ENCODE assay signal across 9 mouse cellular contexts in the genomic region with DNA sequence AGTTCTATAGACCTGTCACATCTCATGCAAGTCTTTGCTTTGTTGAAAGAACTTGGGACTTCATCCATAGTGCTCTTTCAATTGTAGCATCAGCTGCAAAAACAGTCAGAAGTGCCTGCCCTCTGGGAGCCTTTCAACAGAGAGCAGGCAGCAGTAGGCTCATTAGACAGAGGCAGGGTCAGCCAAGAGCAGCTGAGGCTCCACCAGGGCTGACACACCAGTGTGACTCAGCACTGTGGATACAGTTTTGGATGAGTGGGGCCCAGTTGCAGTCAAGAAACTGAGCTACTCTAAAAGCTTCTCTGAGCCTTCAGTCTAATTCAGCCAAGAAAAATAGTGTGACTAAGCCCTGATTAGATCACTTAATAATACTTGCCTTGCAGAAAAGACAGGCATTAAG.
DNase-seq lines count a peak whose midpoint lies in the region; ATAC-seq and TF ChIP-seq lines count a peak whose summit lies in the region.
"Had no signal": no experiment of that assay in that cellular context is flagged by ENCODE, and none has a peak within 500 bp of the region (broad histone marks: within the 10 kb centered on the region; RNA-seq: fewer than 3 reads in every experiment).

No protein-coding gene starts in this region.

- H3K4me1 ChIP-seq in forebrain, embryonic 16.5 days (replicated peaks; ENCODE audit: control insufficient read depth, insufficient read depth, low read length), result no peaks in the 10 kb centered on the region
- no peaks in the 10 kb centered on the region; the same call in 1 of the 2 replicates for H3K4me1 ChIP-seq in forebrain, embryonic 12.5 days
- no peaks in the 10 kb centered on the region for H3K4me1 ChIP-seq in midbrain, embryonic 12.5 days
- no peaks in the 10 kb centered on the region for H3K4me1 ChIP-seq in intestine, embryonic 15.5 days (replicated peaks)

- TF ChIP-seq CTCF in Patski (IDR thresholded peaks at IDR 0.05), result no peak

- no peaks in the 10 kb centered on the region for H3K27me3 ChIP-seq in forebrain, embryonic 16.5 days (replicated peaks; ENCODE audit: control insufficient read depth, insufficient read depth, low read length)
- no peaks in the 10 kb centered on the region for H3K27me3 ChIP-seq in forebrain, embryonic 12.5 days
- no peaks in the 10 kb centered on the region for H3K27me3 ChIP-seq in Patski
- H3K27me3 ChIP-seq in midbrain, embryonic 12.5 days, result no peaks in the 10 kb centered on the region
- no peaks in the 10 kb centered on the region for H3K27me3 ChIP-seq in intestine, embryonic 15.5 days (replicated peaks)

- H3K36me3 ChIP-seq in forebrain, embryonic 16.5 days (ENCODE audit: control insufficient read depth, insufficient read depth), result no peaks in the 10 kb centered on the region
- no peaks in the 10 kb centered on the region for H3K36me3 ChIP-seq in forebrain, embryonic 12.5 days (replicated peaks)
- H3K36me3 ChIP-seq in midbrain, embryonic 12.5 days, result no peaks in the 10 kb centered on the region
- no peaks in the 10 kb centered on the region for H3K36me3 ChIP-seq in intestine, embryonic 15.5 days

- peak; percentile 78 for ATAC-seq in forebrain, embryonic 16.5 days
- ATAC-seq in forebrain, embryonic 12.5 days (ENCODE audit: low FRiP score), result no peak
- ATAC-seq in Patski, result peak; percentile 82
- ATAC-seq in midbrain, embryonic 12.5 days (ENCODE audit: low FRiP score, low read depth), result peak; percentile 91
- no peak for ATAC-seq in intestine, embryonic 15.5 days
- ATAC-seq: CD4-positive, CD25-positive, alpha-beta regulatory T cell, adult 4 months had no signal

- H3K9ac ChIP-seq in forebrain, embryonic 16.5 days (replicated peaks; ENCODE audit: low read depth, low read length), result no peak overlapping the region
- H3K9ac ChIP-seq in forebrain, embryonic 12.5 days, result no peak overlapping the region
- H3K9ac ChIP-seq in midbrain, embryonic 12.5 days (replicated peaks), result no peak overlapping the region
- H3K9ac ChIP-seq in intestine, embryonic 15.5 days, result no peak overlapping the region

- no peaks in the 10 kb centered on the region for H3K9me3 ChIP-seq in forebrain, embryonic 16.5 days (ENCODE audit: control insufficient read depth, low read length)
- no peaks in the 10 kb centered on the region for H3K9me3 ChIP-seq in forebrain, embryonic 12.5 days
- H3K9me3 ChIP-seq in midbrain, embryonic 12.5 days, result no peaks in the 10 kb centered on the region
- no peaks in the 10 kb centered on the region for H3K9me3 ChIP-seq in intestine, embryonic 15.5 days

- peak; percentile 7 for DNase-seq in Patski (ENCODE audit: low read depth, low spot score)
- DNase-seq in fibroblast of lung, adult 2 months (ENCODE audit: low read depth), result peak; percentile 95
- no peak for DNase-seq in cerebellum, postnatal 36 days
- DNase-seq in right cerebral cortex, postnatal 10 days (ENCODE audit: low spot score in 2 of 2), result no peak

- no peak overlapping the region for H3K4me2 ChIP-seq in forebrain, embryonic 16.5 days (ENCODE audit: low read length)
- H3K4me2 ChIP-seq in forebrain, embryonic 12.5 days, result no peak overlapping the region
- no peak overlapping the region for H3K4me2 ChIP-seq in midbrain, embryonic 12.5 days (replicated peaks)
- no peak overlapping the region for H3K4me2 ChIP-seq in intestine, embryonic 15.5 days (replicated peaks)

- POLR2A ChIA-PET in Patski (lab: Charles Lee), result no interaction called here

- H3K4me3 ChIP-seq in forebrain, embryonic 16.5 days (replicated peaks; ENCODE audit: low read length), result no peak overlapping the region
- no peak overlapping the region for H3K4me3 ChIP-seq in forebrain, embryonic 12.5 days (replicated peaks)
- H3K4me3 ChIP-seq in midbrain, embryonic 12.5 days, result no peak overlapping the region
- H3K4me3 ChIP-seq in intestine, embryonic 15.5 days (replicated peaks), result no peak overlapping the region

- CTCF ChIA-PET in Patski (lab: Charles Lee), result no interaction called here

- H3K27ac ChIP-seq in forebrain, embryonic 16.5 days (ENCODE audit: low read length), result no peak overlapping the region
- H3K27ac ChIP-seq in forebrain, embryonic 12.5 days, result no peak overlapping the region
- no peak overlapping the region for H3K27ac ChIP-seq in midbrain, embryonic 12.5 days (replicated peaks)
- H3K27ac ChIP-seq in intestine, embryonic 15.5 days, result no peak overlapping the region

- in situ Hi-C loops in Patski (cut with MboI; ENCODE audit: low pct_unique_long_range_greater_than_20kb), result no loop called here

Comparison
In these comparisons a context has a peak if more than half of its experiments do, and no peak if none do; other contexts are left out.
1. ATAC-seq: peak in forebrain, embryonic 16.5 days (single experiment), Patski (single experiment) and midbrain, embryonic 12.5 days (single experiment); none in forebrain, embryonic 12.5 days (single experiment) and intestine, embryonic 15.5 days (single experiment).
2. DNase-seq: peak in Patski (single experiment) and fibroblast of lung, adult 2 months (single experiment); none in cerebellum, postnatal 36 days (0 of 2) and right cerebral cortex, postnatal 10 days (0 of 2).